Mouse (Mus musculus) limb, embryonic 15.5 days (tissue): ENCODE results near the gene Ino80d. TPM values are rescaled to one million over a fixed set of nuclear protein-coding genes. Genes with fewer than 3 reads are reported as not detected.

Experiments used
- ATAC-seq: fragments of 200-750 bp; cut with Nextera tagmentation; 2 replicates; pipeline ENCODE4 v1.8.0; 2017; ENCODE audit warnings: low read depth, moderate TSS enrichment; ENCODE audit not compliant: insufficient number of reproducible peaks, low FRiP score, low TSS enrichment
- H3K27ac ChIP-seq: fragments of 300-500 bp; sonication (generic); 2 replicates; pipeline ENCODE4 v1.5.1; 2015; ENCODE audit warnings: moderate library complexity, mild to moderate bottlenecking, inconsistent platforms
- H3K27me3 ChIP-seq: fragments of 300-500 bp; sonication (generic); 2 replicates; pipeline ENCODE4 v1.6.1; 2015; ENCODE audit warnings: inconsistent platforms
- H3K36me3 ChIP-seq: fragments of 300-500 bp; sonication (generic); 2 replicates; pipeline ENCODE4 v1.6.1; 2015; ENCODE audit warnings: inconsistent platforms
- H3K4me1 ChIP-seq: fragments of 300-500 bp; sonication (generic); 2 replicates; pipeline ENCODE4 v1.6.1; 2015; ENCODE audit warnings: inconsistent platforms
- H3K4me2 ChIP-seq: fragments of 300-500 bp; sonication (generic); 2 replicates; pipeline ENCODE4 v1.6.1; 2015; ENCODE audit warnings: mild to moderate bottlenecking, inconsistent platforms
- H3K4me3 ChIP-seq: fragments of 300-500 bp; sonication (generic); 2 replicates; pipeline ENCODE4 v1.5.1; 2015; ENCODE audit warnings: mild to moderate bottlenecking, inconsistent platforms
- H3K9ac ChIP-seq: fragments of 300-500 bp; sonication (generic); 2 replicates; pipeline ENCODE4 v1.6.1; 2015; ENCODE audit warnings: inconsistent platforms
- H3K9me3 ChIP-seq: fragments of 300-500 bp; sonication (generic); 2 replicates; pipeline ENCODE4 v1.6.1; 2016; ENCODE audit warnings: inconsistent platforms
- whole genome bisulfite sequencing: fragments of 180-500 bp; shearing (Covaris S2); methylation state at CpG from one replicate; pipeline ENCODE4 v1.1.7; 2015; 5-methylcytosine and 5-hydroxymethylcytosine counted together
- polyA plus RNA-seq: library from polyadenylated mRNA; unstranded; fragments of >200 nt; fragmentation: Nextera tagmentation; extraction: Ambion mirVana; gene quantifications from 2 replicates; pipeline ENCODE4 v1.2.1, GENCODE M21; 2015

Ino80d gene
- polyA plus RNA-seq, 1 experiment from 2014 or later = 11.3 TPM

DNA sequence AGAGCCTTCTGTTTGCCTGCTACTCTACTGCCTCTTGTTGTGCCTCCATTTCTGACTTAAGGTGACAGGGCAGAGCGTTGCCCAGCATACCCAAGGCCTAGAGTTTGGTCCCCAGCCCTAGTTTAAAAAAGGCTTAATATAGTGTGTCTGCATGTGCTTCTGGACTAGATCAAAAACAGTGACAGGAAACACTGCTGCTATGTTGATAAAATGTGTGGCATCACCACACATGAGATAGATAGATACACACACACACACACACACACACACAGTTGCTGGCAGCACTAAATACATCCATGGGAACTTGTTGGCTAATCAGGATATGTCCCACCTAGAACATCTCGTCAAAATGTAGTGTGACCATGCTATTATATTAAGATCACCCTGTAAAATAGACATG, 5.9 kb upstream of the Ino80d start:
- Histone ChIP-seq H3K9ac (no peak overlapping the region), H3K4me1 (peaks cover 5% of the 10 kb centered on the region; the same call in 1 of the 2 replicates), H3K4me2 (no peak overlapping the region), H3K27me3 (no peaks in the 10 kb centered on the region), H3K27ac (no peak overlapping the region), H3K4me3 (no peak overlapping the region), H3K36me3 (peaks cover 64% of the 10 kb centered on the region), H3K9me3 (no peaks in the 10 kb centered on the region)
- WGBS = 87% methylated on average over 2 of the region's 2 CpGs
- ATAC-seq = no peak

DNA sequence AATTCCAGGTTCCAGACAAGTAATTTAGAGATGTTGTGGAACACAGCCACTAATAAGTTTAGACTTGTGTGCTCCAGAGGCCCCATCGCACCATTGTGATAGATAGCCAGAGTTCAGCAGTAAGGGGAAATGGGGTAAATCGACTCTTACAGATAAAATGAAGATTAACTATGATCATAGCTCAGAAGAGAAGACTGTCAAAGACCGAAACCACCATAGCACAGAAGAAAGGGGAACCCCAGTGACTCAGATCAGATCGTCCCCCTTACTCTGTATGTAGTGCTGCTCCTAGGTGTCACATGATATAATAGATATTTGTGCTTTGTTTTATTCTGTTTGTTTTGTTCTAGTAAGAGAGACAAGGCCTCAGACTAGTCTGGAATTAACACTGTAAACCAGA, 5.2 kb upstream of the Ino80d start:
- Histone ChIP-seq H3K4me2 (no peak overlapping the region), H3K9me3 (no peaks in the 10 kb centered on the region), H3K4me1 (peaks cover 5% of the 10 kb centered on the region; the same call in 1 of the 2 replicates), H3K36me3 (peaks cover 59% of the 10 kb centered on the region), H3K9ac (no peak overlapping the region), H3K4me3 (no peak overlapping the region), H3K27ac (no peak overlapping the region), H3K27me3 (no peaks in the 10 kb centered on the region)
- ATAC-seq = no peak
- 88% methylated on average over 4 of the region's 4 CpGs for WGBS

DNA sequence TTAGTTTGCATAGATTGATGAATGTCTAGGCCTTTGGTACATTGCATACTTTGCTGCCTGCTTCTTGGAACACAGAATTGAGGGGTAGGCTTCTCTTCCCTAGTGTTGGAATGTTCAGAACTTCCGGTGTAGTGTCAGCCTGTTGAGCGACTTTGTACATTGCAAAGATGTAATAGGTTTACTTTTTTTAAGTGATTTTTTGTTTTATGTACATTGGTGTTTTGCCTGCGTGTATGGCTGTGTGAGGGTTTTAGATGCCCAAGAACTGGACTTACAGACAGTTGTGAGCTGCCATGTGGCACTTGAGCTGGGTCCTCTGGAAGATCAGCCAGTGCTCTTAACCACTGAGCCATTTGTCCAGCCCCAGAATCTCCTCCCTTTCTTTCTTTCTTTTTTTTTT, 1.1 kb upstream of the Ino80d start:
- peaks cover 24% of the 10 kb centered on the region for H3K36me3 ChIP-seq
- H3K9me3 ChIP-seq = no peaks in the 10 kb centered on the region
- H3K27ac ChIP-seq = peak overlapping the region; percentile 100
- H3K27me3 ChIP-seq = no peaks in the 10 kb centered on the region
- H3K4me2 ChIP-seq = peak overlapping the region; percentile 74
- no peak for ATAC-seq
- peaks cover 16% of the 10 kb centered on the region for H3K4me1 ChIP-seq
- H3K4me3 ChIP-seq = peak overlapping the region; percentile 83
- H3K9ac ChIP-seq = 0 out of 2 replicates have a peak overlapping the region, but pooled peaks have one; percentile 99
- 26% methylated on average over 3 of the region's 3 CpGs for WGBS

DNA sequence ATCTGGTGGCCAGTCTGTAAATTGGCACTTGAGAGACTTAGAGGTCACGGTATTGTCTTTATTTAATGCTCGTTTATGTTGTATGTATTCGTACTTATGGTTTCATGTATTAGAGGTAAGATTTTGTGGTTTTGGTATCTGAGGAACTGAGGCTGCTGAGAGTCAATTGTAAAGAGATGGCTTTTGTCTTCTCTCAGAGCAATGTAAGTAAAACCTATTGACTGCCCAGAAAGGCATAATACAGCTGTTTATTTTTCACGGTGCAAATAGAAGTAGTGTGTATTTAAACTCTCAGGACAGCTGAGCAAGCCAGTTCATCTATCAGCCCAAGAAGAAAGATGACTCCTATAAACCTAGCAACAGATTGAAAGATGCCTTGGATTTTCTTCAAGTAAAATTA, 629 bp upstream of the Ino80d start:
- H3K4me3 ChIP-seq = peak overlapping the region; percentile 83
- H3K4me1 ChIP-seq = peaks cover 21% of the 10 kb centered on the region
- no peak for ATAC-seq
- peak overlapping the region; percentile 74 for H3K4me2 ChIP-seq
- WGBS = 17% methylated on average over 4 of the region's 4 CpGs
- no peaks in the 10 kb centered on the region for H3K9me3 ChIP-seq
- peak overlapping the region; percentile 99 for H3K9ac ChIP-seq
- H3K36me3 ChIP-seq = peaks cover 19% of the 10 kb centered on the region
- no peaks in the 10 kb centered on the region for H3K27me3 ChIP-seq
- H3K27ac ChIP-seq = peak overlapping the region; percentile 100

GRCm38 (mm10) chr1:63113274-63114135, 962 bp downstream of the Ino80d start:
- Histone ChIP-seq H3K27me3 (no peaks in the 10 kb centered on the region), H3K4me2 (peak overlapping the region; percentile 74), H3K9ac (peak overlapping the region; percentile 99), H3K4me1 (peaks cover 22% of the 10 kb centered on the region), H3K27ac (peak overlapping the region; percentile 100), H3K9me3 (no peaks in the 10 kb centered on the region), H3K36me3 (peaks cover 6% of the 10 kb centered on the region; the same call in 1 of the 2 replicates), H3K4me3 (peak overlapping the region; percentile 83)
- under 1% methylated on average over 50 of the region's 92 CpGs for WGBS
- peak; percentile 48; the same call in 1 of the 2 replicates for ATAC-seq

GRCm38 (mm10) chr1:63112865-63113261, 1.6 kb downstream of the Ino80d start:
- Histone ChIP-seq H3K4me3 (peak overlapping the region; percentile 83), H3K27ac (peak overlapping the region; percentile 100), H3K9me3 (no peaks in the 10 kb centered on the region), H3K9ac (peak overlapping the region; percentile 99), H3K4me1 (peaks cover 22% of the 10 kb centered on the region), H3K36me3 (no peaks in the 10 kb centered on the region; the same call in 1 of the 2 replicates), H3K4me2 (peak overlapping the region; percentile 74), H3K27me3 (no peaks in the 10 kb centered on the region)
- WGBS = 3% methylated on average over 11 of the region's 11 CpGs
- ATAC-seq = no peak

DNA sequence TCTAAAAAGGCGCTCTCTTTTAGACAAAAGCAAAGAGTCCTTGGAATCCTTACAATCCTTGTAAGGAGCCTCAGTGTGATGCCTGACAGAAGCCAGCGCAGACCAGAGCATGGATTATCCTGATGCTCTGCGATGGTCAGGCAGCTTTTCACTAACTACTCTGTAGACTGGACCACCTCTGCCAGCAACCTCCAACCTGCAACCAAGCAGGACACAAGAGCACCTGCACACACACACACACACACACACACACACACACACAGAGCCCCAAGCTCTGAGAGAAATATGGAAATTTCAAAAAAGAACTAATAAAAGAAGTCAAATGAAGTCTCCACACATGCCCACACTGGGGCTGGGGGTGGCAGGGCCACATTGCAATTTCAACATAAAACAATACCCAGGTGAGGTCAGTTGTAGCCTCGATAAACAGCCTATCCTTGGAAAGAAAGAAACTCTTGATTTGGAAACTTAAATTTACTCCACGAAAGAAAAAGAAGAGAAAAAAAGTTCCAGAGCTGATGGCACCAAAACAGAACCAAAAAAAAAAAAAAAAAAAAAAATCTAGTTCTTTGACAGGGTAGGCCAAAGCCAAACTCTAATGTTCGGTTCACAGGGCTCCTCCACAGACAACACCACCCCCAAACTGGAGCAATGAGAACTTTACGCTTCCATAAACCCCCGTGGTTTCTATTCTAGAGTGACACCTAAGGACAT, 2.2 kb downstream of the Ino80d start:
- Histone ChIP-seq H3K9me3 (no peaks in the 10 kb centered on the region), H3K4me1 (peaks cover 22% of the 10 kb centered on the region), H3K27me3 (no peaks in the 10 kb centered on the region), H3K27ac (peak overlapping the region; percentile 100), H3K36me3 (no peaks in the 10 kb centered on the region), H3K9ac (peak overlapping the region; percentile 99), H3K4me2 (peak overlapping the region; percentile 74), H3K4me3 (peak overlapping the region; percentile 83)
- ATAC-seq = no peak
- 47% methylated on average over 8 of the region's 8 CpGs for whole genome bisulfite sequencing

DNA sequence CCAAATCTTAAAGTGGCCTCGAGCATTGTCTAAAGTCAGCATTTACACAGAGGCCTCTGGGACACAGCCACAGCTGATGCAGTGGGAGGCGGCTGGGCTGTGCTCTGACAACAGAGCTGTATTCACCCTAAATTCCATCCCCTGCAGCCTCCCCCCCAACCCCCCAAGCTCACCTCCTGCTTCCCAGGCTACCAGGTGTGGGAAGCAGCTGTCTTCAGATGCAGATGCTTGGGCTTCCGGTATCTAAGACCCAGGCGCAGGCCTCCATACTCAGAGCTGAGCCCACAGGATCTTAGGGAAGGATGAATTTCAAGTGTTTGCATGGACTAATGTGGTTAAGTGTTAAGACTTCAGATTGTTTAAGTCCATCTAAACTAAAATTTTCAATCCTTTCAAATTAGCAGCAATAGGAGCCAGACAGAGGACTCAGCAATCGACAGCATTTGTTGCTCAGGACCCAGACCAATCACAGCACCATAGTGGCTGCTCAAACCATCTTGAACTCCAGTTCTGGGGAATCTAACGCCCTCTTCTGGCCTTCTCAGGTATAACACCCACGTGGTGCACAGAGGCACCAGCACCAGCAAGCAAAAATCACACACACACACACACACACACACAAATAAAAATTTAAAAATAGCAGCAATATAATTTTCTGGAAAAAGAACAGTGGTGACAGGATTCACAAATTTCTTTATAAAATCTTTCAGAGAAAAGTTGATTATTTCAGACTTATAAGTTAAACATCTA, 3.8 kb downstream of the Ino80d start:
- Histone ChIP-seq H3K27me3 (no peaks in the 10 kb centered on the region), H3K9ac (no peak overlapping the region), H3K4me2 (no peak overlapping the region), H3K4me3 (no peak overlapping the region), H3K9me3 (no peaks in the 10 kb centered on the region), H3K36me3 (no peaks in the 10 kb centered on the region), H3K4me1 (peaks cover 19% of the 10 kb centered on the region), H3K27ac (no peak overlapping the region; the same call in 1 of the 2 replicates)
- WGBS = 37% methylated on average over 7 of the region's 7 CpGs
- ATAC-seq = no peak

DNA sequence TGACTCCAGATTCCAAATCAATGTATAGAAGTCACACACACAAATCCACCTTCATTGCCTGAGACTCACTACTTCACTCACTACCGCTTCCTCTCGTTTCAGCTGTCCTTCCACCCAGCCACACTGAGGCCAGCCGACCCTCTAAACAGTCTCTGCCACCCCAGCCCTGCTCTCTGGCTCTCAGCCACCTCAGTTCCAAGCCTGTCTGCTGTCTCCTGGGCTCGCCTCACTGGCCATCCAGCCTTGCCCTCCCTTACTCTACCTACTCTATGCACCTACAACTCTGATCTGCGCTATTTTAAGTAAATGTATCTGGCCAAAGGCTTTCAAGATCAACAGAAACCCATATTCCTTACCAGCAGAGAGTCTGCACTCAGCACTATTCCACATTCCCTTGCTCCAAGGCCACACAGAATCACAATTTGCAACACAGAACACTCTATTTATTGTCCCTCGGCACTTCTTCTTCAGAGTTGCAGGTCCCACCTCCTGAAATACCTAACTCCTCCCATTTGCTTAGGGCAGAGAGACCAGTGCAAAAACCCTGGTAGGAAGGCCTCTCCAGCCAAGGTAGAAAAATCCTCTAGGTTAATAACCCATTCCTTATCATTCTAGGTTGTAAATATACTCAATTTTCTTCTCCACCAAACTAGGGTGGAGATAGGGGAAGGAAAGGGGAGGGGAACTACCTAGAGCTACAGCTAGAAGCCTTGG, 6.7 kb downstream of the Ino80d start:
- WGBS = 66% methylated on average over 6 of the region's 6 CpGs
- H3K9ac ChIP-seq = no peak overlapping the region
- ATAC-seq = no peak

GRCm38 (mm10) chr1:63102758-63103451, 11.6 kb downstream of the Ino80d start:
- Histone ChIP-seq H3K27me3 (no peaks in the 10 kb centered on the region), H3K4me1 (no peaks in the 10 kb centered on the region), H3K4me3 (no peak overlapping the region), H3K36me3 (peaks cover 51% of the 10 kb centered on the region), H3K27ac (no peak overlapping the region), H3K9ac (no peak overlapping the region), H3K9me3 (no peaks in the 10 kb centered on the region), H3K4me2 (no peak overlapping the region)
- ATAC-seq = no peak
- 94% methylated on average over 12 of the region's 12 CpGs for WGBS

More for the DNA sequence above, 6.7 kb downstream of the Ino80d start:
- no peaks in the 10 kb centered on the region for H3K9me3 ChIP-seq
- H3K4me3 ChIP-seq = no peak overlapping the region
- peaks cover 14% of the 10 kb centered on the region for H3K36me3 ChIP-seq
- H3K4me1 ChIP-seq = peaks cover 16% of the 10 kb centered on the region
- H3K27ac ChIP-seq = no peak overlapping the region
- no peak overlapping the region for H3K4me2 ChIP-seq
- no peaks in the 10 kb centered on the region for H3K27me3 ChIP-seq

DNA sequence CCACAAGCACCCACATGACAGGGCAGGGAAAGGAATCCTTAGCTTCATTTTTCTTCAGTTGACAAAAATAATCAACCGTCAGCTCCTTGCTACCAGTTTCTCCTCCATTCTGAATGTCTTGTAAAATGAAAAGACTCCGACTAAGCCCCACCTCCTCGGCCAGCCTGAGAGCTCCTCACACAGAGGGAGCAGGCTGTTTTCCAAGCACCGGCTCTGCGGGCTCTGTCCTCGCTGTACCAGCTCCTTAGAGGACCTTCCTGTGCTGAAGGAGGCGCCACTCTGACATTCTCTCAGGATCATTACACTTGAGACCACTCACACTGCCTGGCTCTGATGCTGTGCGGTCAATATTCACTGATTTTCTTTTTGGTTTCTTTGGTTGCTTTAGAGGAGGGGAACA, 14.3 kb downstream of the Ino80d start:
- no peaks in the 10 kb centered on the region for H3K4me1 ChIP-seq
- peaks cover 72% of the 10 kb centered on the region for H3K36me3 ChIP-seq
- no peak overlapping the region for H3K4me2 ChIP-seq
- no peaks in the 10 kb centered on the region for H3K27me3 ChIP-seq
- WGBS = 83% methylated on average over 8 of the region's 8 CpGs
- ATAC-seq = no peak
- no peak overlapping the region for H3K27ac ChIP-seq
- no peak overlapping the region for H3K9ac ChIP-seq
- H3K4me3 ChIP-seq = no peak overlapping the region
- no peaks in the 10 kb centered on the region for H3K9me3 ChIP-seq
